Mouse (Mus musculus) cerebellum, adult 2 months (tissue): ENCODE results near the gene Aamp. TPM values are rescaled to one million over a fixed set of nuclear protein-coding genes. Genes with fewer than 3 reads are reported as not detected.
A peak's percentile ranks its signal among the peaks of the same experiment; 100 is the strongest.
"Not testable (repeated sequence)": the region's sequence is repeated elsewhere in the genome, so short reads cannot be mapped to it uniquely, and the experiment has no call there.

Experiments used
- DNase-seq, 2 experiments: peaks; one replicate each; pipeline ENCODE4 v3.0.0; 2021
- H3K27ac ChIP-seq: fragments of 200-500 bp; 2 replicates; pipeline ENCODE4 v1.5.1; 2012; ENCODE audit warnings: low read length, control low read depth, inconsistent platforms; ENCODE audit not compliant: insufficient read depth
- H3K27me3 ChIP-seq: fragments of 200-500 bp; 2 replicates; pipeline ENCODE4 v1.6.1; 2012; ENCODE audit warnings: inconsistent platforms, mild to moderate bottlenecking, low read length, moderate library complexity; ENCODE audit not compliant: control insufficient read depth, insufficient read depth
- H3K4me1 ChIP-seq: fragments of 200-500 bp; 2 replicates; pipeline ENCODE4 v1.6.1; 2011; ENCODE audit warnings: low read length; ENCODE audit not compliant: control insufficient read depth, insufficient read depth
- H3K4me3 ChIP-seq: fragments of 200-500 bp; replicated peaks from 2 replicates; pipeline ENCODE3; 2011; ENCODE audit warnings: mild to moderate bottlenecking, low read depth, low read length, control low read depth; ENCODE audit not compliant: insufficient read depth
- CTCF ChIP-seq: fragments of 200-500 bp; IDR thresholded peaks from 2 replicates; pipeline ENCODE4 v1.5.1; 2011; ENCODE audit warnings: low read depth, mild to moderate bottlenecking, control low read depth, low read length, moderate library complexity, borderline replicate concordance; ENCODE audit not compliant: insufficient read depth
- POLR2A ChIP-seq: fragments of 200-500 bp; IDR thresholded peaks from 2 replicates; pipeline ENCODE4 v1.6.1; 2011; ENCODE audit warnings: low read length, control low read depth, borderline replicate concordance; ENCODE audit not compliant: insufficient read depth
- WGBS: fragments of 180-500 bp; shearing (Covaris S2); methylation state at CpG from one replicate; pipeline ENCODE4 v1.1.7; 2018; 5-methylcytosine and 5-hydroxymethylcytosine counted together
- polyA plus RNA-seq: library from polyadenylated mRNA; depleted of rRNA; stranded (reverse); fragments of >200 nt; gene quantifications from 2 replicates; pipeline ENCODE4 v1.2.3, GENCODE M21; 2012; rRNA removed

Gene Aamp
- 186 and 198 TPM in 2 replicates for polyA plus RNA-seq

DNA sequence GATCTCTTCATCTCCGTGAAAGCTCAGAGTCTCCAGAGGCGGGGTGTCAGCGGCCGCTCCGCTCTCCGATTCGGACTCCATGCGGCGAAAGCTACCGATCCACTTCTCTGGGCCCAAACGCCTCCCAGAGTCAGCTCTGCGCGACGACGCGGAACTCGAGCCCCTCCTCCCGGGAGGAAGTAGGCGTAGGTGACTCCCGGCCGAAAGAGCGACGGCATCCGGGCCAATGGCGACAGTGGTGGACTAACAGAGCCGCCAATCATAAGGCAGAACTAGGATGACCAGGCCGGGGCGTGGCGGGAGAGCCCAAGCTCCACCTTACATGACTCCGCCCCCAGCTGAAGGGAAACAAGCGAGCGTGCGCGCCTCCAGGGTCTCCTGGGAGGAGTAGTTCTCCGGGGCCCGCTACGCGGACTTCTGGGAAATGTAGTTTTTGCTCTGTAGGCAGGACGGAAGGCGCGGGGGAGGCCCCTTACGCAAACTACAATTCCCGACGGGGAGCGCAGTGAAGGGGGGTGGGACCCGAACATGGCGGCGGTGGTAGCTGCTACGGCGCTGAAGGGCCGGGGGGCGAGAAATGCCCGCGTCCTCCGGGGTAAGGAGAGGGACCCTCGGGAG, at the start of gene Aamp, which contains the start of gene Pnkd:
TSS of gene Aamp (minus strand) at position 196 of the 618 bp plus-strand sequence.
TSS of gene Pnkd (plus strand) at position 388 of the 618 bp plus-strand sequence.
- Histone ChIP-seq H3K27ac (peak within 1 kb of the TSS; percentile 40; the same call in 1 of the 2 replicates), H3K4me3 (peak within 1 kb of the TSS; percentile 92), H3K4me1 (peaks cover 15% of the 10 kb centered on the region)

DNA sequence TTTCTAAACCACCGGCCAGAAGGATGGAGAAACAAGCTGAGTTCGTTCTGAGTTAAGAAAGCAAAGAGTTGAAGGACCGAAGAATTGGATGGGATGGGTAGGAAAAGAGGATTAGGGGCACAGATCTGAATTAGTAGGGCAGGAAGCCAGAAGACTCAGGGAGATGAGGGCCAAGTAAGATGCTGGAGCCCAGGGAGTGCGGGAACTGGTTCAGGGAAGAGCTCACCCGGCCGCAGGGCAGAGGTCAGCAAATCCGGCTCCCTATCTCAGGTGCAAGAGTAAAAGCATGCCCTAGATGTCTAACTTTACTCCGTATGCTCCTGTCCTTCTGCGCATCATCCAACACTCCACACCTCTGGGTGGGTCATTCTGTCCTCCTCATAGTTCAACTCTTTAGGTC, 48.4 kb upstream of the Aamp start:
- Histone ChIP-seq H3K4me3 (peak overlapping the region; percentile 61), H3K27me3 (no peaks in the 10 kb centered on the region), H3K4me1 (peaks cover 19% of the 10 kb centered on the region), H3K27ac (peak overlapping the region; percentile 49)
- peak in 1 of 2 experiments; percentile 59 for DNase-seq
- TF ChIP-seq POLR2A (no peak), CTCF (no peak)
- WGBS = 5% methylated on average over 9 of the region's 9 CpGs

More for the DNA sequence above, at the start of gene Aamp, which contains the start of gene Pnkd:
- peak; percentile 99 to 100 for DNase-seq
- WGBS = under 1% methylated on average over 56 of the region's 56 CpGs
- no peaks in the 10 kb centered on the region for H3K27me3 ChIP-seq
- TF ChIP-seq POLR2A (peak; percentile 69; the same call in 1 of the 2 replicates), CTCF (no peak)

DNA sequence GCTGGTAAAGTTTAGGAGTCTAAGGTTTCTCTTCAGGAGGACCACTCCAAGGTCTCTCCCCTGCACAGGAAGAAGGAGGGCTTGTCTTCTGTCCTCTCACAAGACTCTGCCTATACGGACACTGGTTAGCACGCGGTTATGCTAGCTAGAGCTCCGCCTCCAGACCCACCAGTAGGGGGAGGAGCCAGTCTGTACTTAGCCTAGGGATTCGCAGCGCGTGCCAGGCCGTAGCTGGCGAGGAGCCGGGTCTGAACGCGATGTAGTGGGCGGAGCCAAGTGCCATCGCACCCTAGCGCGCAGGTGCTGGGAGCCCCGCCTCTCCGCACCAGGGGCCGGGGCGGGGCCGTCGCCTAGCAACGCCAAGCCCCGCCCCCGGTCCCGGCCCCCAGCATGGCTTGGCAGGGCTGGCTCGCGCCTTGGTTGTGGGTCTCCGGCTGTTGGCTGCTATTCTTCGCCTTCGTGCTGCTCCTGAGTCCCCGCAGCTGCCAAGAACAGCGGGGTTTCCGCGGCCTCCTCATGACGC, 47.8 kb upstream of the Aamp start:
- TF ChIP-seq POLR2A (no peak; the same call in 1 of the 2 replicates), CTCF (peak; percentile 30; the same call in 1 of the 2 replicates)
- Histone ChIP-seq H3K27ac (peak overlapping the region; percentile 49), H3K4me3 (peak overlapping the region; percentile 61), H3K4me1 (peaks cover 15% of the 10 kb centered on the region), H3K27me3 (no peaks in the 10 kb centered on the region)
- WGBS = 0% methylated on average over 36 of the region's 36 CpGs
- DNase-seq = peak; percentile 94 to 96

DNA sequence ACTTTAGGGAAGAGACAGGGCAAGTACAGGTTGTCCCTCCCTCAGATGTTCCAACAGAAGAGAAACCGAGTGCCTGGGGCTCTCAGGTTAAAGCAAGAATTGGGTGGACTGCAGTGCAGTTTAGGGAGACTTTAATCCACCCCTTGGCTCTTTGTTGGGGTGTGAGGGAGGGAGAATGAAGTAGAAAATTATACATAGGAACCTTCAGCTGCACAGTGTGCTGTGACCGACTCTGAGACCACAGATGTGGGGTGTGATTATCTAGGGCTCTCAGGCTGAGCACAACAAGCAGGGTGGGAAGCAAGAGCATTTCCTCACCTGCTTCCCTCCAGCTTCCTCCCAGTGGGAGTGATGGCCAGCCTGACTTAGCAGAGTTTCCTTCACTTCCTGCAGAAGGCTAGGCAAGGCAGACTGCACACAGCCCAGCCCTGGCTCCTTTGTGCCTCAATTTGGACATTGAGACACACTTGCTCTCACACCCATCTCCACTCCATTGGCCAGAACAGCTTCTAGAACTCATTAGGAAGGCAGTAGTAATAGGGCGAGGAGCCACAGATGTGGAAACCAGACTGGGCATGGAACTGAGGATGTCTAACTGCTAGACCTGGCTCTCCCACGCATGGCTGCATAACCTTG, 46.6 kb upstream of the Aamp start:
- no peak for TF ChIP-seq POLR2A
- TF ChIP-seq CTCF = no peak
- H3K4me1 ChIP-seq = peaks cover 9% of the 10 kb centered on the region
- H3K4me3 ChIP-seq = no peak overlapping the region
- H3K27ac ChIP-seq = no peak overlapping the region; the same call in 1 of the 2 replicates
- DNase-seq = no peak
- H3K27me3 ChIP-seq = no peaks in the 10 kb centered on the region
- WGBS = 61% methylated on average over 4 of the region's 4 CpGs

DNA sequence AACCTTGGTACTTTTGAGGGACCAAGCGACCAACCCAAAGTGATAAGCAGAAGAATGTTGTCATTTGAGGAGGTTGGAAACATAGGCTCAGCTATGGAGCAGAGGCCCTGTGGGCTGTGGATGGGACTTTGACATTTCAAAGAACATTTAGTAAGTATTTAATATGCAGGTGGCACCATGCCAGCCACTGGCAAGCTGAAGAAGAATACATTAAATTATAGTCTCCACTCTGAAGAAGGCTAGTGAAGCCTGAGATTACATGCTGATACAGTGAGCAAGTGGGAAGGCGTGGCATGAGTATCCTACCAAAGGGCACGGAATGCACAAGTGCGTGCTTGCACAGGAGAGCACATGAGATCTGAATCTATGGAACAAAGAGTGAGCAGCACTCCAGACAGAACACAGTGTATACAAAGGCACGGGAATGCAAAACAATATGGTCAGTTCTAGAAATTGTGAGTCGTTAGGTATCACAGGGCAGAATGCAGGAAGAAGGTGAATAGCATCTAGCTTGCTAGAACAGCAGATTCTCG, 45.4 kb upstream of the Aamp start:
- DNase-seq = no peak
- Histone ChIP-seq H3K4me1 (peaks cover under 1% of the 10 kb centered on the region), H3K27ac (no peak overlapping the region), H3K27me3 (no peaks in the 10 kb centered on the region), H3K4me3 (no peak overlapping the region)
- TF ChIP-seq CTCF (no peak), POLR2A (no peak)
- 60% methylated on average over 7 of the region's 7 CpGs for WGBS

DNA sequence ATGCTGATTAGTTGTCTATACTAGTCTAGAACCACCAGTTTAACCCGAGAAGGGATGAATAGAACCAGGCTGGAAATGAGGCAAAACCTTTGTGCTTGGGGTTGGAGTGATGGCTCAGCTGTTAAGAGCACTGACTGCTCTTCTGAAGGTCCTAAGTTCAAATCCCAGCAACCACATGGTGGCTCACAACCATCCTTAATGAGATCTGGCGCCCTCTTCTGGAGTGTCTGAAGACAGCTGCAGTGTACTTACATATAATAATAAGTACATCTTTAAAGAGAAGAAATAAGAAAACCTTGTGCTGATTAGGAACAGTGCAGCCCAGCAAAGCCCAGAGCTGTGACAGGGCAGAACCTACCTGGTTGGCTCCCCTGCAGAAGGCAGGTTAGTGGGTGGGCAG, 42.4 kb upstream of the Aamp start:
- H3K4me1 ChIP-seq, DNase-seq, H3K4me3 ChIP-seq, H3K27ac ChIP-seq, H3K27me3 ChIP-seq: not testable (repeated sequence)
- WGBS = 85% methylated on average over 2 of the region's 2 CpGs

DNA sequence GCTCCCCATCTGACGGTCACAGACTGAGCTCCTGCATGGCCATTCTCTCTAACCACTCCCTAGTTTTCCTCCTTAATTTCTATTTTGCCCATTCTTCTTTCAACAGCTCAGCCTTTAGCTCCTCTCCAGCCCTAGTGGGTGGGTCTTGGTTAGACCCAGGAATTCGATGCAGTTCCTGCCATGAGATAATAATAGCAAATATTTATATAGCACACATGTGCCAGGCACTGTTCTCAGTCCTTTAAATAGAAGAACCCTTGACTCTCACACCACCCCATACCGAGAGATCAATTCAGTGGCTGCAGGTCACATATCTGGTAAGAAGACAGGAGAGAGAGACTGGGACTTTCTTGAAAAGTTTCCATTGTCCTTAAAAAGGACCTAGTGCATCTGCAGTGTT, 36.9 kb upstream of the Aamp start:
- no peaks in the 10 kb centered on the region for H3K27me3 ChIP-seq

More for the DNA sequence above, 36.9 kb upstream of the Aamp start:
- Histone ChIP-seq H3K27ac (no peak overlapping the region), H3K4me1 (no peaks in the 10 kb centered on the region), H3K4me3 (no peak overlapping the region)
- no peak for TF ChIP-seq POLR2A
- TF ChIP-seq CTCF = no peak
- DNase-seq = no peak
- WGBS = 84% methylated on average over 3 of the region's 3 CpGs
